Mouse (Mus musculus) thymus, adult 2 months (tissue): ENCODE results near the gene Aanat. TPM values are rescaled to one million over a fixed set of nuclear protein-coding genes. Genes with fewer than 3 reads are reported as not detected.
"Not testable (repeated sequence)": the region's sequence is repeated elsewhere in the genome, so short reads cannot be mapped to it uniquely, and the experiment has no call there.

ENCODE experiments used
- DNase-seq: peaks from one replicate; pipeline ENCODE4 v3.0.0; 2021
- H3K27ac ChIP-seq: fragments of 200-500 bp; 2 replicates; pipeline ENCODE4 v1.5.1; 2012; ENCODE audit warnings: low read length, control low read depth; ENCODE audit not compliant: control insufficient read depth, insufficient read depth
- H3K27me3 ChIP-seq: fragments of 200-500 bp; 2 replicates; pipeline ENCODE4 v1.6.1; 2012; ENCODE audit warnings: mild to moderate bottlenecking, low read length, moderate library complexity, mixed read lengths; ENCODE audit not compliant: control insufficient read depth, insufficient read depth
- H3K36me3 ChIP-seq: fragments of 200-500 bp; 2 replicates; pipeline ENCODE4 v1.6.1; 2012; ENCODE audit warnings: mild to moderate bottlenecking, low read length, moderate library complexity; ENCODE audit not compliant: control insufficient read depth, insufficient read depth
- H3K4me1 ChIP-seq: fragments of 200-500 bp; replicated peaks from 2 replicates; pipeline ENCODE4 v1.6.1; 2012; ENCODE audit warnings: low read length; ENCODE audit not compliant: control insufficient read depth, insufficient read depth
- H3K4me3 ChIP-seq: fragments of 200-500 bp; 2 replicates; pipeline ENCODE4 v1.5.1; 2012; ENCODE audit warnings: mild to moderate bottlenecking, low read length, control low read depth, moderate library complexity; ENCODE audit not compliant: control insufficient read depth, insufficient read depth
- CTCF ChIP-seq: fragments of 200-500 bp; IDR thresholded peaks from 2 replicates; pipeline ENCODE4 v1.5.1; 2012; ENCODE audit warnings: mild to moderate bottlenecking, control low read depth, low read length, moderate library complexity, borderline replicate concordance; ENCODE audit not compliant: control insufficient read depth, poor library complexity, insufficient read depth; ENCODE audit errors: extremely low read depth
- POLR2A ChIP-seq: fragments of 200-500 bp; IDR thresholded peaks from 2 replicates; pipeline ENCODE4 v1.6.1; 2012; ENCODE audit warnings: mild to moderate bottlenecking, low read length, control low read depth, moderate library complexity; ENCODE audit not compliant: control insufficient read depth, poor library complexity, insufficient read depth; ENCODE audit errors: extremely low read depth
- WGBS: fragments of 180-500 bp; shearing (Covaris S2); methylation state at CpG from one replicate; pipeline ENCODE4 v1.1.7; 2018; 5-methylcytosine and 5-hydroxymethylcytosine counted together
- polyA plus RNA-seq: library from polyadenylated mRNA; depleted of rRNA; stranded (reverse); fragments of >200 nt; gene quantifications from 2 replicates; pipeline ENCODE4 v1.2.3, GENCODE M21; 2012

The Aanat gene
- polyA plus RNA-seq, 1 experiment, result not detected

GRCm38 (mm10) chr11:116604097-116604496 is 17.9 kb downstream of the Aanat start:
- H3K36me3 ChIP-seq, result no peaks in the 10 kb centered on the region
- no peak for DNase-seq
- WGBS, result 95% methylated on average over 12 of the region's 12 CpGs
- no peaks in the 10 kb centered on the region for H3K27me3 ChIP-seq
- H3K27ac ChIP-seq, result no peak overlapping the region
- TF ChIP-seq CTCF (no peak), POLR2A (no peak)
- peaks cover 31% of the 10 kb centered on the region for H3K4me1 ChIP-seq
- H3K4me3 ChIP-seq, result no peak overlapping the region

- Histone ChIP-seq H3K4me1 (peaks cover 40% of the 10 kb centered on the region), H3K36me3 (no peaks in the 10 kb centered on the region), H3K4me3 (no peak overlapping the region), H3K27ac (0 out of 2 replicates have a peak overlapping the region, but pooled peaks have one; percentile 5), H3K27me3 (no peaks in the 10 kb centered on the region)
- WGBS, result 28% methylated on average over 3 of the region's 3 CpGs
- peak; percentile 29 for DNase-seq
- TF ChIP-seq CTCF (no peak), POLR2A (no peak)
Observed at GRCm38 (mm10) chr11:116607717-116608116, 21.5 kb downstream of the Aanat start.

DNA sequence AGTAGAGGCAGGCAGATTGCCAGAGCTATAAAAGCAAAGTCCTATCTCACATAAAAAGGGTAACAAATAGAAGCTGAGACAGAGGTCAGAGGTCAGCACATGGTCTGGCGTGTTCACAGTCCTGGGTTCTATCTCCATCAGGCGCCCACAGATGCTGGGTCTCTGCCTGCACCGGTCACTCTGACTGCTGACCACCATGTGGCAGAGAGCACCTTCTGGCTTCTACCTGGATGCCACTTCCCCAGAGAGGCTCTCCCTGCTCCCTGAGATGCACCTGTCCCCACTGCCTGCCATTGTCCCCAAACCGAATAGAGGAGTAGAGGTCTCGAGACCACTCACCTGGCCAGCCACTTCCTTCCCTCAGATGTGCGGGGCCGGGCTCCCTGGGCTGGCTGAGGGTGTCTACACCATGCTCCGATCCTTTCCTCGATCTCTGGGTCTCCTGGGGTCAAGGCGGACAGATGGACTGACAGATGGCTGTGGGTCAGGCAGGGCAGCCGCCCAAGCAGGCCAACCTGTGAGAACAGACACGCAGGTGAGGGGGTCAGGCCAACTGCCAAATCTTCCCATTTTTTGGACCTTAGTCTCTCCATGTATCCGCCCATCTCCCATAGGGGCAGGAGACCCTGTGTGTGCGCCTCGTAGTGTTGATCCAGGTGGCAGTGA is 23.9 kb downstream of the Aanat start:
- Histone ChIP-seq H3K4me1 (peaks cover 44% of the 10 kb centered on the region), H3K27me3 (no peaks in the 10 kb centered on the region), H3K27ac (no peak overlapping the region), H3K36me3 (no peaks in the 10 kb centered on the region), H3K4me3 (no peak overlapping the region)
- WGBS, result 86% methylated on average over 15 of the region's 15 CpGs
- TF ChIP-seq CTCF (no peak), POLR2A (no peak)
- DNase-seq, result no peak

GRCm38 (mm10) chr11:116611168-116611567 is 24.9 kb downstream of the Aanat start:
- not testable (repeated sequence) for H3K36me3 ChIP-seq, H3K27me3 ChIP-seq, H3K4me3 ChIP-seq, H3K27ac ChIP-seq, DNase-seq
- 65% methylated on average over 9 of the region's 9 CpGs for WGBS
- H3K4me1 ChIP-seq, result peaks cover 51% of the 10 kb centered on the region

DNA sequence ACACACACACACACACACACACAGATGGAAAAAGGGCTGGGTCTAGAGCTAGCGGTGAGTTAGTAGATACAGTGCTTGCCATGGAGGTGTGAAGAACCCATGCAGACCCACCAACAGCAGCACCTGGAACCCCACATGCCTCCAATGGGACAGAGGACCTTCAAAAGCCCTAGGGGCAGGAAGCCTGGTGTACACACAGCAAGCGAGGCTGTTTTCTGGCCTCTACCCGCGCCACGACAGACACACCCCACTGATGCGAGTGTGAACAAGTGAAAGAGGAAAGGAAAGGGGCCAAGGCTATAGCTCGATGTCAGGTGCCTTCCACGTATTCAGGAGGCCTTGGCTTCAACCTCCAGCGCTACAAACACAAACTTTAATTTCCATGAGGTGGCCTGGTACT is 25.7 kb downstream of the Aanat start:
- WGBS, result 70% methylated on average over 9 of the region's 9 CpGs
- H3K27me3 ChIP-seq, result no peaks in the 10 kb centered on the region
- no peak for TF ChIP-seq POLR2A
- no peak for TF ChIP-seq CTCF
- H3K4me1 ChIP-seq, result peaks cover 50% of the 10 kb centered on the region
- no peak overlapping the region for H3K4me3 ChIP-seq
- no peak overlapping the region for H3K27ac ChIP-seq
- H3K36me3 ChIP-seq, result no peaks in the 10 kb centered on the region
- no peak for DNase-seq

DNA sequence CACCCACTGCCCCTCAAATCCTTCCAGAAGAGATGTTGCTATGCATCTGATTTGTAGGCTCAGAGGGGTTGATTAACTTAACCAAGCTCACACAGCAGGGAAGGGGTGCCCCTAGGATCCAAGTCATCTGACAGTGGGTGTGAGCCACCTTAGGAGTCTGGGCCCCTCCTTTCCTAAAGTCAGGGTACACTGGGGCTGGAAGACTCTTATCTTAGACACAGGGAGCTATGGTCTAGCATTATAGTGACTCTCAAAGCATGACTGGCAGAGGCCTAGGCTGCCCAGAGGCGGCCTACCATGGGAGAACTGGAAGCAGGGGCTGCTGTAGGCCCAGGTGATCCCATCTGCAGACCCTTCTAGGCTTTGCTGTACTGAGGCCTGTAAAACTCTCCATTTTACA is 26.3 kb downstream of the Aanat start:
- peaks cover 50% of the 10 kb centered on the region for H3K4me1 ChIP-seq
- H3K27ac ChIP-seq, result no peak overlapping the region
- H3K27me3 ChIP-seq, result no peaks in the 10 kb centered on the region
- 89% methylated on average over 1 of the region's 1 CpGs for WGBS
- no peak for TF ChIP-seq POLR2A
- no peaks in the 10 kb centered on the region for H3K36me3 ChIP-seq
- H3K4me3 ChIP-seq, result no peak overlapping the region
- no peak for DNase-seq

GRCm38 (mm10) chr11:116613234-116613633 is 27.0 kb downstream of the Aanat start:
- Histone ChIP-seq H3K27me3 (no peaks in the 10 kb centered on the region), H3K4me1 (peaks cover 50% of the 10 kb centered on the region), H3K4me3 (no peak overlapping the region), H3K36me3 (no peaks in the 10 kb centered on the region), H3K27ac (no peak overlapping the region)
- WGBS, result 97% methylated on average over 6 of the region's 6 CpGs
- TF ChIP-seq POLR2A (no peak), CTCF (no peak)
- no peak for DNase-seq
